Mouse (Mus musculus): Measurements from ENCODE around the gene Tmem169. TPM values are rescaled to one million over a fixed set of nuclear protein-coding genes. Genes with fewer than 3 reads are reported as not detected.

The Tmem169 gene
- polyA plus RNA-seq, 1 experiment from 2014 or later, result 5.2 TPM

GRCm38 (mm10) chr1:72254545-72255061 lies 29.6 kb upstream of the Tmem169 start:
- peak overlapping the region; percentile 59 for H3K4me3 ChIP-seq
- H3K9me3 ChIP-seq, result no peaks in the 10 kb centered on the region
- whole genome bisulfite sequencing, result 2% methylated on average over 35 of the region's 35 CpGs
- H3K27ac ChIP-seq (replicated peaks), result peak overlapping the region; percentile 97
- no peaks in the 10 kb centered on the region for H3K27me3 ChIP-seq (replicated peaks; ENCODE audit: low read depth, poor library complexity, severe bottlenecking)
- H3K36me3 ChIP-seq (replicated peaks), result no peaks in the 10 kb centered on the region
- H3K4me1 ChIP-seq, result peaks cover 29% of the 10 kb centered on the region
- DNase-seq (ENCODE audit: low spot score), result peak; percentile 93

DNA sequence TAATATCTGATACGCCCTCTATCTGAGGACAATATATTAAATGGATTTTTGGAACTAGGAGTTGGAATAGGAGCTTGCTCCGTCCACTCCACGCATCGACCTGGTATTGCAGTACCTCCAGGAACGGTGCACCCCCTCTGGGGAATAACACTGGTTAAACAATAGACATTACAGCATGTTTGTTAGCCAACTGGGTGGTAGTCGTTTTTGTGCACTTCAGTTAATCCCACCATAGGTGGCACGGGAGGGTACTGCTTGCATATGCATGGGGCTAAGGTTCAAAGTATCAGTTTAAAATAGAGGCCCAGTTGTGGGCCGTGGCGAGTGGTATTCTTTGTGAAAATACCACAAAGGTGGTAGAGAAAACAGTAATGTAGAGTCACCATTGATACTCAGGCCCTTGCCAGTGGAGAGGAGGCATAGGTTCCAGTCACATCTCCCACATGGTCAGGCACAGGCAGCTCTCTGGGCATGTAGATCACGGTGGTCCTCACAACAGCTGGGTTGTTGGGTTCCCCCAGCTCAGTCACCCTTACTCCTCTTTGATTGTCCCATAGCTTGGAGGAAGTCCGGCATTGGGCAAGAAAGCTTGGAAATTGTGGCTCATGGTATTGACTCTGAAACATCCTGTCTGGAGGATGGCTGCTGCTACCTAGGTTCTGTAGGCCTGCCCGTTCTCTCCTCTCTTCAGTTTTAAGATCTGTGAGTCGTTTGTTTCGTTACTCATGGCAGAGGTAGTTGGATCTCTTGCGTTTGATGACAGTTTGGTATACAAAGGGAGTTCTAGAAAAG lies 28.9 kb upstream of the Tmem169 start:
- Histone ChIP-seq H3K4me3 (peak overlapping the region; percentile 59), H3K36me3 (replicated peaks) (no peaks in the 10 kb centered on the region), H3K9me3 (no peaks in the 10 kb centered on the region), H3K27me3 (replicated peaks; ENCODE audit: low read depth, poor library complexity, severe bottlenecking) (no peaks in the 10 kb centered on the region), H3K27ac (replicated peaks) (peak overlapping the region; percentile 97), H3K4me1 (peaks cover 31% of the 10 kb centered on the region)
- 6% methylated on average over 15 of the region's 15 CpGs for WGBS
- DNase-seq (ENCODE audit: low spot score), result peak; percentile 90

- WGBS, result 37% methylated on average over 11 of the region's 11 CpGs
- Histone ChIP-seq H3K27me3 (replicated peaks; ENCODE audit: low read depth, poor library complexity, severe bottlenecking) (no peaks in the 10 kb centered on the region), H3K27ac (replicated peaks) (peak overlapping the region; percentile 97), H3K4me1 (peaks cover 31% of the 10 kb centered on the region), H3K36me3 (replicated peaks) (no peaks in the 10 kb centered on the region), H3K4me3 (peak overlapping the region; percentile 59; the same call in 1 of the 2 replicates), H3K9me3 (no peaks in the 10 kb centered on the region)
- DNase-seq (ENCODE audit: low spot score), result no peak
Observed at GRCm38 (mm10) chr1:72255854-72256175, 28.4 kb upstream of the Tmem169 start.

DNA sequence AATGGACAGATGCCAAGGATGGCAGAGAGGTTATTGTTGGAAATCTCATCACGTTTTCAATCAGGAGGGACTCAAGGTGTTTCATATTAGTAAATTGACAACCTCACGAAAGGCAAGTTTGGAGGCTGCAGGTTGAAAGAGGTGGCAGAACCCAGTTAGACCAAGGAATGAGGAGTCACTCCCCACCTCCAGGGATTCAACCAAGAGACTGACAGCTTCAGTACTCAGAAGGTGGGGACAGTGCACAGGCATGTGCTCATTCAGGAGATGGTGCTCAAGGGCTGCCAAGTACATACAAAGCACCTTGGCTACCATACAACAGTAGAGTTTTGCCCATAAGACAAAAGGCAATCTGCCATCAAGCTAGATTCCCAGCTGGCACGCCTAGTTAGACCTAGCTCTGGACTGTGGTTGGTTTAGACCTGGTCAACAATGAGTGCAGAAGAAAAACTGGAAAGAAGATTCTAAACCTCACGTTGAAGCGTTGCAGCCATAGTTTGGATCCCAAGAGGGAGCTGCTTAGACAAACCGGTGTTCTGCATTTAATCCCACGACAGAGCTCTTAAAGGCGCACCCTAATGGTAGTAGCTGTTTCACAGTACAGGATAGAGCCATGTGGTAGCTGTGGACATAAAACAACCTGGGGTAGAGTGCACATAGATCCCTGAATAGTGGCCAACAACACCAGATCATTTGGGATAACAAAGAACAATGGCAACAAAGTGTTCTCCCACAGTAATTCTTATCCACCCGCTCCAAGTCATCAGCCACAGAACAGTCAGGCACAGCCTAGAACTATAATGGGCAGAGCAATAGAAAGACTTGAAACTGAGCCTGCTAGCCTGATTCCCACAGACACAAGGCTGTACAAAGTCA lies 27.6 kb upstream of the Tmem169 start:
- WGBS, result 85% methylated on average over 9 of the region's 9 CpGs
- DNase-seq (ENCODE audit: low spot score), result no peak

DNA sequence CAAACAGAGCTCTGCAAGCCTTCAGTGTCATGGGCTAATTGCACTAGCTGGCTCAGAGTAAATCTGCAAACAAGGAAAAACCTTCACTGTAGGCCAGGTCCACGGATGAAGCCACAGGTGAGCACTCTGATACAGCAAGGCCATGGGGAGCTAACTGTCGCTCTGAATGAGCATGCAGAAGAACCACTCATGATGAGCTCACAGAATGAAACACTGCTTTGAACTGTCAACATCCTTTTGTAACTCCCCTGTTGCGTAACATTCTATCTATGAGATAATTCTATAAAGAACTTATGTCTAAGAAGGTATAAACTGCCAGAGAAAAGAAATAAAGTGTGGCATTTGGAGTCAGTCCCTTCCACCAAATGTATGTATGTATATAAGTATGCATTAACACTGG lies 21.1 kb upstream of the Tmem169 start:
- H3K27ac ChIP-seq (replicated peaks), result no peak overlapping the region
- H3K4me3 ChIP-seq, result no peak overlapping the region
- H3K27me3 ChIP-seq (replicated peaks; ENCODE audit: low read depth, poor library complexity, severe bottlenecking), result no peaks in the 10 kb centered on the region
- peaks cover 27% of the 10 kb centered on the region for H3K36me3 ChIP-seq (replicated peaks)
- no peaks in the 10 kb centered on the region for H3K9me3 ChIP-seq
- no peak for DNase-seq (ENCODE audit: low spot score)
- WGBS, result 90% methylated on average over 3 of the region's 3 CpGs
- H3K4me1 ChIP-seq, result peaks cover 17% of the 10 kb centered on the region

More for the DNA sequence above, 27.6 kb upstream of the Tmem169 start:
- H3K27me3 ChIP-seq (replicated peaks; ENCODE audit: low read depth, poor library complexity, severe bottlenecking), result no peaks in the 10 kb centered on the region
- no peak overlapping the region for H3K27ac ChIP-seq (replicated peaks)
- H3K36me3 ChIP-seq (replicated peaks), result no peaks in the 10 kb centered on the region
- no peak overlapping the region for H3K4me3 ChIP-seq
- H3K4me1 ChIP-seq, result peaks cover 31% of the 10 kb centered on the region
- no peaks in the 10 kb centered on the region for H3K9me3 ChIP-seq

GRCm38 (mm10) chr1:72278085-72278484 lies 6.1 kb upstream of the Tmem169 start:
- Histone ChIP-seq H3K36me3 (replicated peaks) (peaks cover 40% of the 10 kb centered on the region), H3K4me1 (no peaks in the 10 kb centered on the region), H3K4me3 (no peak overlapping the region), H3K9me3 (no peaks in the 10 kb centered on the region), H3K27me3 (replicated peaks; ENCODE audit: low read depth, poor library complexity, severe bottlenecking) (no peaks in the 10 kb centered on the region), H3K27ac (replicated peaks) (no peak overlapping the region)
- 91% methylated on average over 3 of the region's 3 CpGs for WGBS
- no peak for DNase-seq (ENCODE audit: low spot score)

GRCm38 (mm10) chr1:72282604-72283003 lies 1.6 kb upstream of the Tmem169 start:
- no peak overlapping the region for H3K4me3 ChIP-seq
- DNase-seq (ENCODE audit: low spot score), result no peak
- peaks cover 17% of the 10 kb centered on the region for H3K4me1 ChIP-seq
- 73% methylated on average over 1 of the region's 1 CpGs for WGBS
- no peaks in the 10 kb centered on the region; the same call in 1 of the 2 replicates for H3K36me3 ChIP-seq (replicated peaks)
- no peaks in the 10 kb centered on the region for H3K9me3 ChIP-seq
- no peak overlapping the region for H3K27ac ChIP-seq (replicated peaks)
- H3K27me3 ChIP-seq (replicated peaks; ENCODE audit: low read depth, poor library complexity, severe bottlenecking), result peaks cover 14% of the 10 kb centered on the region

DNA sequence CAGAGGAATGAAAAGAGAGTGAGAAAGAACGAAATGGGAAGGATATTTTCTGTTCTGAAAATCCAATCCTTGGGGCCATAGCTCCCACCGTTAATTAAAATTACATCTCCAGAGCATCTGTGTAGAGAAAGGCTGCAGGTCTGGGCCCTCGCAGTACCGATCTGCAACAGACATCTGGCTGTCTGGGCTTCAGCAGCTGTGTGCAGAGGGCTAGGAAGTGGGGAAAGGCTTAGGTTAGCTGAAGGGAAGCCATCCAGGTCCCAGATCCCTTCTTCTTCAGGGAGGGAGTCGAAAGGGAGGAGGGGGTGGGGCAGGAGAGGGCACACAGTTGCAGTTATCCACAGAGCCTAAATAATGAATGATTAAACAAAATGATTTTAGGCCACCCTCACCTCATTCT lies 370 bp downstream of the Tmem169 start:
- Histone ChIP-seq H3K4me1 (peaks cover 17% of the 10 kb centered on the region), H3K27me3 (replicated peaks; ENCODE audit: low read depth, poor library complexity, severe bottlenecking) (peaks cover 14% of the 10 kb centered on the region), H3K9me3 (no peaks in the 10 kb centered on the region), H3K27ac (replicated peaks) (peak overlapping the region; percentile 91), H3K4me3 (peak overlapping the region; percentile 76), H3K36me3 (replicated peaks) (no peaks in the 10 kb centered on the region; the same call in 1 of the 2 replicates)
- 5% methylated on average over 5 of the region's 5 CpGs for WGBS
- DNase-seq (ENCODE audit: low spot score), result peak; percentile 20

DNA sequence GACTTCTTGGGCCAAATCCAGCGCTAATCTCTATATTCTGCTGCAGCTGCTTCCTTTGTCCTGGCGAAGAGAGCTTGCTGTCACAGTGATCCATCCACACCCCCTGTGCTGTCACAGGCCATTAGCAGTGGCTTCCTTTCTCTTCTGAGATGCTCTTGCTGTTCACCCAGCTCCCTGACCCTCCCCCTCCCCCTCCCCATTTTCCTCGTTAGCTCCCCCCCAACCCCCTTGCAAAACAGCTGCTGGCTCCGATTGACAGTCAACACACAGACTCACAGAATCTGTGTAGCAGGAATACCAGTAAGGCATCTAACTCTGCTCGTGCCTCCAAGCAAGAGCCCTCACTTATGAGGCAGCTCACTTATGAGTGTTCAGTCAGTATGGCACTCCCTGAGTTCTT lies 2.7 kb downstream of the Tmem169 start:
- H3K4me3 ChIP-seq, result no peak overlapping the region
- peak; percentile 50 for DNase-seq (ENCODE audit: low spot score)
- WGBS, result 32% methylated on average over 5 of the region's 5 CpGs
- no peaks in the 10 kb centered on the region for H3K36me3 ChIP-seq (replicated peaks)
- peak overlapping the region; percentile 67 for H3K27ac ChIP-seq (replicated peaks)
- no peaks in the 10 kb centered on the region for H3K9me3 ChIP-seq
- H3K4me1 ChIP-seq, result peaks cover 17% of the 10 kb centered on the region
- peaks cover 14% of the 10 kb centered on the region for H3K27me3 ChIP-seq (replicated peaks; ENCODE audit: low read depth, poor library complexity, severe bottlenecking)

DNA sequence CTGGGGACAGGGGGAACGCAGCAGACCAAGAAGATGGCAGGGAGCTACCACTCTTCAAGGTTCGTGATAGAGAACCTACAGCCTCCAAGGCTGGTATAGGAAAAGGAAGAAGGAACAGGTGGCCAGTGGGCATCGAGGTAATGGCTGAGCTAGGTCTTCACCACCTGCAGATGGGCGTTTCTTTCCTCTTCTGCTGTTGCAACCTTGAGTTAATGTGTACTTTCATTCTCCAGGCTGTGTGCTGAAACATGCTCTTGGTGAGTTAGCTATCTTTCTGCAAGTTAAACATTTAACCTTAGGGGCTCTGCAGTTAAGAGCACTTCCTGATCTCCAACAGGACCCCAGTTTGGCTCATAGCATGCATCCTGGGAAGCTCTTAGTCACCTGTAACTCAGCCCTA lies 3.7 kb downstream of the Tmem169 start:
- Histone ChIP-seq H3K27me3 (replicated peaks; ENCODE audit: low read depth, poor library complexity, severe bottlenecking) (peaks cover 14% of the 10 kb centered on the region), H3K9me3 (0 out of 2 replicates have a peak, but pooled peaks cover 4% of the 10 kb centered on the region), H3K4me1 (peaks cover 17% of the 10 kb centered on the region), H3K4me3 (no peak overlapping the region), H3K36me3 (replicated peaks) (no peaks in the 10 kb centered on the region), H3K27ac (replicated peaks) (no peak overlapping the region)
- DNase-seq (ENCODE audit: low spot score), result no peak
- 84% methylated on average over 4 of the region's 4 CpGs for WGBS

- Histone ChIP-seq H3K4me1 (peaks cover 17% of the 10 kb centered on the region), H3K36me3 (replicated peaks) (no peaks in the 10 kb centered on the region), H3K27ac (replicated peaks) (no peak overlapping the region), H3K4me3 (no peak overlapping the region), H3K27me3 (replicated peaks; ENCODE audit: low read depth, poor library complexity, severe bottlenecking) (peaks cover 14% of the 10 kb centered on the region), H3K9me3 (0 out of 2 replicates have a peak, but pooled peaks cover 4% of the 10 kb centered on the region)
- WGBS, result 87% methylated on average over 4 of the region's 4 CpGs
- no peak for DNase-seq (ENCODE audit: low spot score)
Observed at GRCm38 (mm10) chr1:72288527-72289150, 4.5 kb downstream of the Tmem169 start.

DNA sequence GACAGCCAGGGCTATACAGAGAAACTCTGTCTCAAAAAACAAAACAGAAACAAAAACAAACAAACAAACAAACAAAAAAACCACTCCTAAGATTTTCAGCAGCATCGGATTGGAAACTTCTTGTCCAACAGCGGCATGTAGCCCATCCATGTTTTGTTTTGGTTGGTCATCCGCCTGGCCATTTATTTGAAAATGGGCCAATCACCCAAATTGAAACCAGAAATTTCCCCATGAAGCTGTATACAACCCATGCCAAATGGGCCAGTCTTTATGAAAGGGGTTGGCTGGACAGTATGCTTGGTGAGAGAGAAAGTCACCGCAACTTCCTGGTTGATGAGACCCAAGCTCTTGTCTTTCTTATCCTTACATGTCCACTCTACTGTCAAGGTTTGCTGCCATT lies 6.7 kb downstream of the Tmem169 start:
- Histone ChIP-seq H3K9me3 (0 out of 2 replicates have a peak, but pooled peaks cover 4% of the 10 kb centered on the region), H3K4me1 (peaks cover 10% of the 10 kb centered on the region), H3K4me3 (no peak overlapping the region), H3K27me3 (replicated peaks; ENCODE audit: low read depth, poor library complexity, severe bottlenecking) (no peaks in the 10 kb centered on the region; the same call in 1 of the 2 replicates), H3K27ac (replicated peaks) (no peak overlapping the region), H3K36me3 (replicated peaks) (no peaks in the 10 kb centered on the region)
- 89% methylated on average over 4 of the region's 4 CpGs for WGBS
- no peak for DNase-seq (ENCODE audit: low spot score)
